Mouse (Mus musculus): ENCODE data around the gene Cyp2d22.

DNA sequence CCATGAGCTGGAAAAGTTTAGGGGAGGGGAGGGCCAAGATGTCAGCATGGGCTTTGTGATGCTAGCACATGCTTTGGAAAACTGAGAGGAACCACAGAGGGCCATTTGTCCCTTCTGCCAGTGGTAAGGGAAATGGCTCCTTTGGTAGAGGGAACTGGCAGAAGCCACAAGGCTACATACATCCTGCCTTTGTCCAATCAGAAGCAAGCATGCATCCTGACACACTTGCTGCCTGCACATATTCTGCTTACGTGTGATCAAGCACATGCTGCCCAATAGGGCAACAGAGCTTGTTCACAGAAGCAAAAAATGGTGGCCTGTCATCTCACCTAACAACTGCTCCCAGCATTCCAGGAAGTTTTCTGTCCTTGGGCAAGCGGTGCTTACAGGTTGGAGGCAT is 54.7 kb downstream of the Cyp2d22 start:
- TF ChIP-seq CTCF (IDR thresholded peaks at IDR 0.05; ENCODE audit: borderline replicate concordance, extremely low read depth, insufficient read depth, insufficient read length): no peak
- TF ChIP-seq POLR2A (IDR thresholded peaks at IDR 0.05; ENCODE audit: borderline replicate concordance, extremely low read depth, insufficient read depth, insufficient read length, poor library complexity, severe bottlenecking): no peak

All from brain, embryonic 14.5 days (tissue).